24 mouse cellular contexts compared by ENCODE assay signal in genomic region chr2:160228331-160229035, GRCm38 (mm10).
DNase-seq lines count a peak whose midpoint lies in the region; ATAC-seq and TF ChIP-seq lines count a peak whose summit lies in the region.
"Had no signal": no experiment of that assay in that cellular context is flagged by ENCODE, and none has a peak within 500 bp of the region (broad histone marks: within the 10 kb centered on the region; RNA-seq: fewer than 3 reads in every experiment).

No protein-coding gene starts in this region.

- no peak for ATAC-seq in midbrain, embryonic 13.5 days
- ATAC-seq: forebrain, embryonic 14.5 days; hindbrain, embryonic 16.5 days; intestine, embryonic 15.5 days had no signal

- no peaks in the 10 kb centered on the region for H3K36me3 ChIP-seq in midbrain, embryonic 13.5 days
- H3K36me3 ChIP-seq: intestine, embryonic 15.5 days; limb, embryonic 12.5 days; lung, embryonic 15.5 days; neural tube, embryonic 13.5 days had no signal

- peak; percentile 31 for DNase-seq in gastrocnemius, adult 2 months
- no peak for DNase-seq in gastrocnemius, postnatal 10 days
- DNase-seq in 3134 (ENCODE audit: extremely low read depth, insufficient read length, low spot score) (peak; percentile 41), NIH3T3 (ENCODE audit: low read depth) (peak; percentile 51)
- DNase-seq in cerebellum, postnatal 36 days = peak; percentile 6 to 11
- no peak for DNase-seq in thymus, adult 18-20 months
- DNase-seq: adrenal gland, adult 8-10 months; B cell, adult 2 months; heart, postnatal 14 days; kidney, adult 8-10 months; layer of hippocampus, postnatal 36 days; lung, postnatal 36 days; right cerebral cortex, postnatal 4 days; thymus, postnatal 4 days had no signal

- H3K27me3 ChIP-seq in midbrain, embryonic 13.5 days = peaks cover 10% of the 10 kb centered on the region
- H3K27me3 ChIP-seq: intestine, embryonic 15.5 days; lung, embryonic 15.5 days had no signal

- no peak for TF ChIP-seq CTCF in gastrocnemius, adult 2 months (IDR thresholded peaks at IDR 0.05)

- WGBS in midbrain, embryonic 13.5 days = 71% methylated on average over 8 of the region's 8 CpGs

- no peak overlapping the region for H3K27ac ChIP-seq in gastrocnemius, adult 2 months
- H3K27ac ChIP-seq in midbrain, embryonic 13.5 days = no peak overlapping the region
- H3K27ac ChIP-seq: intestine, embryonic 15.5 days; kidney, postnatal 0 days; limb, embryonic 12.5 days; lung, embryonic 15.5 days; neural tube, embryonic 13.5 days had no signal

- no peak overlapping the region for H3K4me3 ChIP-seq in gastrocnemius, adult 2 months
- H3K4me3 ChIP-seq in midbrain, embryonic 13.5 days (replicated peaks) = no peak overlapping the region
- H3K4me3 ChIP-seq: intestine, embryonic 15.5 days; limb, embryonic 12.5 days; lung, embryonic 15.5 days; neural tube, embryonic 13.5 days had no signal

- no peaks in the 10 kb centered on the region for H3K4me1 ChIP-seq in midbrain, embryonic 13.5 days (replicated peaks)
- H3K4me1 ChIP-seq: intestine, embryonic 15.5 days; limb, embryonic 12.5 days; lung, embryonic 15.5 days; neural tube, embryonic 13.5 days had no signal

- H3K9me3 ChIP-seq in midbrain, embryonic 13.5 days = no peaks in the 10 kb centered on the region
- H3K9me3 ChIP-seq: intestine, embryonic 15.5 days; limb, embryonic 12.5 days; lung, embryonic 15.5 days; neural tube, embryonic 13.5 days had no signal

- no peak overlapping the region for H3K4me2 ChIP-seq in midbrain, embryonic 13.5 days (replicated peaks)
- H3K4me2 ChIP-seq: intestine, embryonic 15.5 days; limb, embryonic 12.5 days; liver, embryonic 11.5 days; lung, embryonic 15.5 days; midbrain, embryonic 11.5 days; neural tube, embryonic 13.5 days had no signal

- H3K9ac ChIP-seq in midbrain, embryonic 13.5 days (replicated peaks) = no peak overlapping the region
- H3K9ac ChIP-seq: intestine, embryonic 15.5 days; limb, embryonic 12.5 days; lung, embryonic 15.5 days; neural tube, embryonic 13.5 days had no signal

- intact Hi-C loops in gastrocnemius, adult 2 months (cut with DNase I) = no loop called here

Comparison
In these comparisons a context has a peak if more than half of its experiments do, and no peak if none do; other contexts are left out.
1. DNase-seq: peak in gastrocnemius, adult 2 months (single experiment), 3134 (single experiment), NIH3T3 (single experiment) and cerebellum, postnatal 36 days (2 of 2); none in gastrocnemius, postnatal 10 days (single experiment) and thymus, adult 18-20 months (0 of 2).